Comparison of ENCODE assay signal across 8 mouse cellular contexts in the genomic region with DNA sequence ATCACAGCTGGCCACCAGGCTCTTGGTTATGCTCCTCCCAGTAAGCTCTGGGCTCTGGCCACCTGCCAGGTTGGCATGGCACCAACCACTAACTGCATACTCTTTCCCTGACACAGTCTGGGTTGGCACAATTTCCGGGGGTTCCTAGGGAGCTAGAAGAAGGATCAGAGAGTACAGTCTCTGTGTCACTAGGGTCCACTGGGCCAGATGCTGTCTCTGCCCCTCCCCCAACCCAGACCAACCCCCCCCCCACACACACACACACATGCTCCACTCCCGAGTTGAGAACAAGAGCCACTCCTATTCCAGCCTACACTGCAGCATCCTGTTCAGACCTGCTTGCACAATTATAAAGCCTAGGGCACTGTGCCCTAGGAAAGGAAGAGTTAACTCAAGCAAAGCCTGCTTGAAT. TPM values are rescaled to one million over a fixed set of nuclear protein-coding genes. Genes with fewer than 3 reads are reported as not detected.
A peak's percentile ranks its signal among the peaks of the same experiment; 100 is the strongest.
DNase-seq lines count a peak whose midpoint lies in the region; ATAC-seq and TF ChIP-seq lines count a peak whose summit lies in the region.
"Had no signal": no experiment of that assay in that cellular context is flagged by ENCODE, and none has a peak within 500 bp of the region (broad histone marks: within the 10 kb centered on the region; RNA-seq: fewer than 3 reads in every experiment).

No protein-coding gene starts in this region.

- no peak overlapping the region for H3K4me2 ChIP-seq in embryonic facial prominence, embryonic 11.5 days (ENCODE audit: low read depth, low read length)
- peak overlapping the region; percentile 19; the same call in 1 of the 2 replicates for H3K4me2 ChIP-seq in limb, embryonic 13.5 days (replicated peaks)
- H3K4me2 ChIP-seq in neural tube, embryonic 15.5 days: no peak overlapping the region

- H3K27ac ChIP-seq in embryonic facial prominence, embryonic 11.5 days (replicated peaks; ENCODE audit: low read depth, low read length): no peak overlapping the region
- H3K27ac ChIP-seq in kidney, adult 2 months (ENCODE audit: insufficient read depth, low read depth, low read length): no peak overlapping the region
- H3K27ac ChIP-seq in limb, embryonic 13.5 days: peak overlapping the region; percentile 44
- peak overlapping the region; percentile 58 for H3K27ac ChIP-seq in neural tube, embryonic 15.5 days (replicated peaks)

- WGBS in embryonic facial prominence, embryonic 11.5 days: 32% methylated on average over 2 of the region's 2 CpGs
- 3% methylated on average over 2 of the region's 2 CpGs for WGBS in kidney, adult 2 months
- WGBS in limb, embryonic 13.5 days: 14% methylated on average over 2 of the region's 2 CpGs
- 22% methylated on average over 2 of the region's 2 CpGs for WGBS in neural tube, embryonic 15.5 days

- H3K27me3 ChIP-seq in embryonic facial prominence, embryonic 11.5 days (ENCODE audit: control insufficient read depth, insufficient read depth, low read length): no peaks in the 10 kb centered on the region
- no peaks in the 10 kb centered on the region for H3K27me3 ChIP-seq in kidney, adult 2 months (replicated peaks; ENCODE audit: control insufficient read depth, insufficient read depth, low read length)
- H3K27me3 ChIP-seq in limb, embryonic 13.5 days: no peaks in the 10 kb centered on the region
- H3K27me3 ChIP-seq in neural tube, embryonic 15.5 days (replicated peaks): no peaks in the 10 kb centered on the region

- no peak for TF ChIP-seq CTCF in kidney, adult 2 months (conservative IDR thresholded peaks at IDR 0.05; ENCODE audit: insufficient read depth, insufficient read length, low read depth, low read length)

- H3K9ac ChIP-seq in embryonic facial prominence, embryonic 11.5 days (replicated peaks; ENCODE audit: low read length): no peak overlapping the region
- no peak overlapping the region for H3K9ac ChIP-seq in limb, embryonic 13.5 days
- no peak overlapping the region for H3K9ac ChIP-seq in neural tube, embryonic 15.5 days (replicated peaks)

- no peaks in the 10 kb centered on the region for H3K4me1 ChIP-seq in embryonic facial prominence, embryonic 11.5 days (ENCODE audit: control insufficient read depth, insufficient read depth, low read length)
- H3K4me1 ChIP-seq in kidney, adult 2 months (ENCODE audit: control insufficient read depth, insufficient read depth, low read length): peaks cover 3% of the 10 kb centered on the region; the same call in 1 of the 2 replicates
- H3K4me1 ChIP-seq in limb, embryonic 13.5 days: peaks cover 19% of the 10 kb centered on the region
- peaks cover 16% of the 10 kb centered on the region for H3K4me1 ChIP-seq in neural tube, embryonic 15.5 days

- H3K36me3 ChIP-seq in embryonic facial prominence, embryonic 11.5 days (replicated peaks; ENCODE audit: control insufficient read depth, insufficient read depth, low read depth, low read length): no peaks in the 10 kb centered on the region
- H3K36me3 ChIP-seq in kidney, adult 2 months (ENCODE audit: control insufficient read depth, insufficient read depth, low read length): no peaks in the 10 kb centered on the region
- H3K36me3 ChIP-seq in limb, embryonic 13.5 days: no peaks in the 10 kb centered on the region
- H3K36me3 ChIP-seq in neural tube, embryonic 15.5 days: no peaks in the 10 kb centered on the region

- peak; percentile 44; the same call in 1 of the 2 replicates for ATAC-seq in embryonic facial prominence, embryonic 11.5 days (replicated peaks; ENCODE audit: insufficient number of reproducible peaks, low FRiP score, low TSS enrichment, low read depth)
- ATAC-seq in limb, embryonic 13.5 days (ENCODE audit: low FRiP score, low read depth): peak; percentile 85
- peak; percentile 85 for ATAC-seq in neural tube, embryonic 15.5 days (ENCODE audit: low FRiP score)

- peak; percentile 97 for DNase-seq in adrenal gland, postnatal 14 days
- no peak for DNase-seq in embryonic facial prominence, embryonic 11.5 days (ENCODE audit: low spot score)
- peak; percentile 31 for DNase-seq in heart, adult 8-10 months (ENCODE audit: low spot score)
- peak; percentile 96 for DNase-seq in kidney, adult 2 months
- DNase-seq in urinary bladder, postnatal 25 days (ENCODE audit: low spot score): peak; percentile 71

- no peak for TF ChIP-seq POLR2A in kidney, adult 2 months (IDR thresholded peaks at IDR 0.05; ENCODE audit: low read depth, low read length)

- H3K4me3 ChIP-seq in embryonic facial prominence, embryonic 11.5 days (ENCODE audit: low read depth, low read length): no peak overlapping the region
- H3K4me3 ChIP-seq in kidney, adult 2 months (ENCODE audit: insufficient read depth, low read depth, low read length): no peak overlapping the region
- H3K4me3 ChIP-seq in limb, embryonic 13.5 days: no peak overlapping the region
- H3K4me3 ChIP-seq in neural tube, embryonic 15.5 days (replicated peaks): no peak overlapping the region

- no peaks in the 10 kb centered on the region for H3K9me3 ChIP-seq in embryonic facial prominence, embryonic 11.5 days (replicated peaks; ENCODE audit: control insufficient read depth, low read length)
- 0 out of 2 replicates have a peak, but pooled peaks cover 9% of the 10 kb centered on the region for H3K9me3 ChIP-seq in limb, embryonic 13.5 days
- H3K9me3 ChIP-seq in neural tube, embryonic 15.5 days (replicated peaks): no peaks in the 10 kb centered on the region

RNA-seq across cellular contexts. Expression of a gene that starts 38.6 kb away (rescaled TPM):
- 33.0 and 37.4 TPM in 2 replicates for total RNA-seq in adrenal gland, postnatal 14 days (2021)
- polyA plus RNA-seq in embryonic facial prominence, embryonic 11.5 days (2014; fragmentation: Nextera tagmentation; extraction: Ambion mirVana): 35.5 and 40.5 TPM in 2 replicates
- 10 to 100 TPM; 13.8 to 18.4 (median 15.7) TPM for total RNA-seq in heart, adult 8-10 months (2022)
- 10.8 and 12.1 TPM in 2 replicates for polyA plus RNA-seq in kidney, adult 2 months (2012; rRNA removed)
- polyA plus RNA-seq in limb, embryonic 13.5 days (2015; fragmentation: Nextera tagmentation; extraction: Ambion mirVana): 27.7 and 28.8 TPM in 2 replicates
- polyA plus RNA-seq in neural tube, embryonic 15.5 days (2015; fragmentation: Nextera tagmentation; extraction: Ambion mirVana): 25.2 and 25.4 TPM in 2 replicates

RNA-seq across cellular contexts. Expression of a gene that starts 41.8 kb away (rescaled TPM):
- total RNA-seq in adrenal gland, postnatal 14 days (2021): not detected in 2 replicates
- not detected in 2 replicates for polyA plus RNA-seq in embryonic facial prominence, embryonic 11.5 days (2014; fragmentation: Nextera tagmentation; extraction: Ambion mirVana)
- total RNA-seq in heart, adult 8-10 months (2022): not detected
- polyA plus RNA-seq in kidney, adult 2 months (2012; rRNA removed): not detected in 2 replicates
- not detected in 2 replicates for polyA plus RNA-seq in limb, embryonic 13.5 days (2015; fragmentation: Nextera tagmentation; extraction: Ambion mirVana)
- polyA plus RNA-seq in neural tube, embryonic 15.5 days (2015; fragmentation: Nextera tagmentation; extraction: Ambion mirVana): not detected in 2 replicates
- polyA plus RNA-seq: cortical plate, adult 2 months had no signal

RNA-seq across cellular contexts. Expression of a gene that starts 56.3 kb away (rescaled TPM):
- total RNA-seq in adrenal gland, postnatal 14 days (2021): 1.6 and 1.7 TPM in 2 replicates
- polyA plus RNA-seq in embryonic facial prominence, embryonic 11.5 days (2014; fragmentation: Nextera tagmentation; extraction: Ambion mirVana): 6.5 and 7.9 TPM in 2 replicates
- total RNA-seq in heart, adult 8-10 months (2022): under 1 TPM; 0.22 to 0.57 (median 0.48) TPM
- 0.24 and 0.30 TPM in 2 replicates for polyA plus RNA-seq in kidney, adult 2 months (2012; rRNA removed)
- 4.7 and 5.2 TPM in 2 replicates for polyA plus RNA-seq in limb, embryonic 13.5 days (2015; fragmentation: Nextera tagmentation; extraction: Ambion mirVana)
- polyA plus RNA-seq in neural tube, embryonic 15.5 days (2015; fragmentation: Nextera tagmentation; extraction: Ambion mirVana): 2.7 and 3.5 TPM in 2 replicates

Comparison
In these comparisons a context has a peak if more than half of its experiments do, and no peak if none do; other contexts are left out.
1. H3K27ac ChIP-seq: peak in limb, embryonic 13.5 days (single experiment) and neural tube, embryonic 15.5 days (single experiment); none in embryonic facial prominence, embryonic 11.5 days (single experiment) and kidney, adult 2 months (single experiment).
2. Peak in every context shown above with its lines, with median percentiles within 50 percentile points of each other: ATAC-seq.